Mouse (Mus musculus) embryonic facial prominence, embryonic 10.5 days (tissue): ENCODE measurements at regions not wholly inside any gene's neighbourhood (a gene's known extent, or its start where the extent isn't known, plus 50 kb on each side); places are given as distances from the start of the nearest gene placed in this dataset.

Experiments
- DNase-seq: peaks from one replicate; pipeline ENCODE4 v3.0.0-alpha.2; 2017; ENCODE audit warnings: low spot score
- H3K27ac ChIP-seq: fragments of 300-500 bp; sonication (generic); replicated peaks from 2 replicates; pipeline ENCODE4 v1.5.1; 2016; ENCODE audit warnings: mild to moderate bottlenecking
- H3K27me3 ChIP-seq: fragments of 300-500 bp; sonication (generic); replicated peaks from 2 replicates; pipeline ENCODE4 v1.6.1; 2016; ENCODE audit warnings: low read depth, mild to moderate bottlenecking; ENCODE audit not compliant: poor library complexity, severe bottlenecking
- H3K36me3 ChIP-seq: fragments of 300-500 bp; sonication (generic); replicated peaks from 2 replicates; pipeline ENCODE4 v1.6.1; 2016; ENCODE audit warnings: mild to moderate bottlenecking, moderate library complexity
- H3K4me1 ChIP-seq: fragments of 300-500 bp; sonication (generic); 2 replicates; pipeline ENCODE4 v1.6.1; 2016
- H3K4me3 ChIP-seq: fragments of 300-500 bp; sonication (generic); 2 replicates; pipeline ENCODE4 v1.5.1; 2016; ENCODE audit warnings: mild to moderate bottlenecking, moderate library complexity
- H3K9me3 ChIP-seq: fragments of 300-500 bp; sonication (generic); 2 replicates; pipeline ENCODE4 v1.6.1; 2016; ENCODE audit warnings: mild to moderate bottlenecking
- WGBS: fragments of 180-500 bp; shearing (Covaris S2); methylation state at CpG from one replicate; pipeline ENCODE4 v1.1.7; 2016; 5-methylcytosine and 5-hydroxymethylcytosine counted together

DNA sequence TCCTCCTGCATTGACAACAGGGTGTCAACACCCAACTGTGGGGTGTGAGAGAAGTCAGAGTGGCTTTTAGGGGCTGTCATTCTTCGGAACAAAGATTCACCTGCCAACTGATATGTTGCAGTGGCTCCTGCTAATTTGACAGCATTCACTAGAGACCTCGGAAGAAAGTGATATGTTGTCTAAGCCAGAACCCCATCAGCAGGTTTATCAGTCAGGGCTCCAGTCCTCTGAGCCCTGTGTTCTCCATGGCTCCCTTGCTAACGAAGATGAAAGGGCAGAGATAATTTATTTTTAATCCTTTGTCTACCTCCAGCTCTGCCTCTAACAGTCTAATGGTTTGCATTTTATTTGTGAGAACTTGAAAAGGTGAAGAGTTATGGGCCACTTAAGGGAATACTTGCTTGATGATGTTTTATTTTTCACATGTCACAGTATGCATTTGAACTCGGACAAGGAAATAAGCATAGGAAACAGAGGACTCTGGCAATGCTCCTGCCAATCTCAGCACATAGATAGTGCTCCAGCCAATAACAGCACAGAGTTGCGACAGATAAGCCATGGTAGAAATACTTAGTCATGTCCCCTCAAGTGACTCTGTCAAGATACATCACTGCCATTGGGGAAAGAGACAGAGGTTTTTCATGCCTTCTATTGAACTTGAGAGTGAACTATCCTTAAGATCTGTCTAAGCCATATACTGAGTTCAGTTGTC is 862.6 kb downstream of the Defb40 start:
- Histone ChIP-seq H3K27me3 (no peaks in the 10 kb centered on the region), H3K36me3 (no peaks in the 10 kb centered on the region), H3K27ac (no peak overlapping the region), H3K4me1 (no peaks in the 10 kb centered on the region), H3K4me3 (no peak overlapping the region), H3K9me3 (no peaks in the 10 kb centered on the region)
- WGBS, result 74% methylated on average over 5 of the region's 5 CpGs
- DNase-seq, result no peak

DNA sequence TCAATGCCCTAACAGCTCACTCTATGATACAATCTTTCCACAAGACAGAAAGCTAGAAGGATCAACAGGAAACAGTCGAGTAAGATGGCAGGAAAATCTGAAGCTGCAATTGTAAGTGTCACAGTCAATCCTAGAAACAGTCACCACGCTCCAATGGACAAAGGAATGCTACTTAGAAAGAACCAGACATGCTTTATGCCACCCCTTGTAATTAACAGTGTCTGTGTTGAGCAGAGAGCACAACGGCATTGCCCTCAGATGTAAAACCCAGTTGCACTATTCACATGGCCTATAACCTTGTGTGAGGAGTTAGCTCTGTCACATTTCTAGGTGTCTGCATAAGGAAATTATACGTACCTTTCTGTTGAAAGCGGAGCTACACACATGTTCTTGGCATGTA is 864.8 kb downstream of the Defb40 start:
- H3K4me1 ChIP-seq, result no peaks in the 10 kb centered on the region
- no peak overlapping the region for H3K27ac ChIP-seq
- DNase-seq, result no peak
- no peaks in the 10 kb centered on the region for H3K36me3 ChIP-seq
- H3K9me3 ChIP-seq, result no peaks in the 10 kb centered on the region
- WGBS, result 77% methylated on average over 5 of the region's 5 CpGs
- H3K27me3 ChIP-seq, result no peaks in the 10 kb centered on the region
- H3K4me3 ChIP-seq, result no peak overlapping the region

DNA sequence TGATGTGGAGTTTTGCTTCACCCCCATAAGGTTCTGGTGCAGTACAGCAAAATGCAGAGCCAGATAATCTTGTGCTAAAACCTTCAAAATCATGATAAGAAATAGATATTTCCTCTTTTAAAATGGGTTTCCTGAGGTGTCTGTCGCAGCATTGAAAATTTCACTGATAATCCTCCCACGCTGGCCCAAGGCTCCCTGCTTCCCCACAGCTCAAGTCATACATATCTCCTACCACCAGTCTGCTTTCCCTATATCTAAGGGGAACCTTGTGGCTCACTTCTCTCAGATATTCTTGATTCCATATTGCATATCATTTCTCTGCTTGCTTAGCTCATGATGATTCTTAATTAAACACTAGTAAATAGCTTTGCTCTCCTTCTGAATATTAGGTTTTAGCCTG is 868.6 kb downstream of the Defb40 start:
- Histone ChIP-seq H3K4me3 (no peak overlapping the region), H3K9me3 (no peaks in the 10 kb centered on the region), H3K27me3 (no peaks in the 10 kb centered on the region), H3K4me1 (no peaks in the 10 kb centered on the region), H3K36me3 (no peaks in the 10 kb centered on the region), H3K27ac (no peak overlapping the region)
- 93% methylated on average over 2 of the region's 2 CpGs for WGBS
- DNase-seq, result no peak

DNA sequence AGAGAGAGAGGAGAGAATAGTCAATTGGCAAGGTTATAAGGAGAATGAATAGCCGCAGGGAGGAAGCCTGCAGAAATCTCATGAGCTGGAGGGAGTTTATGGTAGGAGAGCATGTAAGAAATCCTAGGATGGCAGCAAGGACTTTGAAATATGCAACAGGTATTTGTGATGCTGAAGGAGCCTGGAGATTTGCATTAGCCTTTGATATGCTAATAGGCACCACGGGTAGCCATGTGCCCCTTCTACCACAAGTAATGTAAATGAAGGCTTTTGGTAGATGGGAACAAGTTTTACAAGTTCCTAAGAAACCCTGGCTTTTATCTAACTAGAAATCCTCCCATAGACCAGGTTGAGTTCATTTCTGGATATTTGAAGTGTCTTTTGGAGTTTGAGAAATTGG is 871.2 kb downstream of the Defb40 start:
- H3K27me3 ChIP-seq, result no peaks in the 10 kb centered on the region
- no peak overlapping the region for H3K4me3 ChIP-seq
- no peaks in the 10 kb centered on the region for H3K4me1 ChIP-seq
- no peak overlapping the region for H3K27ac ChIP-seq
- 48% methylated on average over 2 of the region's 2 CpGs for WGBS
- no peaks in the 10 kb centered on the region for H3K9me3 ChIP-seq
- H3K36me3 ChIP-seq, result no peaks in the 10 kb centered on the region
- DNase-seq, result no peak

DNA sequence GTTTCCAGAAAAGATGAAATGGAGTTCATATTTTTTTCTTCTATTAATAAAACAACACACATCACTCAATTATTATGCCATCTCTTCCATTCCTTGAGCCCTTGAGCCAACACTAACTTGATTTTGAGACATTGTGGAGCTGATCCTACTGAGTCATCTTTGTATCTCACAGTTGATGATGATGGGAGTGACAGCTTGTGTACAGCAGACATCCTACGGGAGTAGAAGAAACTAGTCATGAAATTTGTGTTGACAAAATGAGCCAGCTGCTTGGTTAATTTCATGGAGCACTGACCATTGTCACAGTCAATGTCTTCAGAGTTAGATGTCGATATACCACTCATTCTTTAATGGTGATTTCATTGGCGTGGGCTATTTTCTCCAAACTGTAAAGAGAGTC is 912.6 kb downstream of the Defb40 start:
- no peaks in the 10 kb centered on the region for H3K4me1 ChIP-seq
- H3K27me3 ChIP-seq, result no peaks in the 10 kb centered on the region
- H3K27ac ChIP-seq, result no peak overlapping the region
- WGBS, result 86% methylated on average over 3 of the region's 3 CpGs
- no peak for DNase-seq
- no peaks in the 10 kb centered on the region for H3K36me3 ChIP-seq
- H3K9me3 ChIP-seq, result no peaks in the 10 kb centered on the region
- no peak overlapping the region for H3K4me3 ChIP-seq

DNA sequence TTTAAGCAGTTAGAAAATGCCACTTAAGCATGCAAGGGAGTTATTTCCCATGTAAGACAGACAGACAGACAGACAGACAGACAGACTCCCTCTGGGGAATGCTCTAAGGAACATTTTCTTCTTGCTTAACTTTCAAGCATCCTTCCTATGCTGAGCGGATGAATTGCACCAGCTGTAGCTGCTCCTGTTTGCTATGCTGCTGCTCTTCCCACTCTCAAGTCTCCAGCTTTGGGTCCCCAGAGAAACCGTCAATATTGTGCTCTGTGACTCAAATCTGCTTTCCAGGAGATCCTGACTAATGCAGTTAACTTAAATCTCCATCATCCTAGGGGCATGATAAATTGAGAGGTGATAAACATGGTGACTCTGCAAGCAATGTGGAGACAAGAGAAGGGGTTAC is 918.5 kb downstream of the Defb40 start:
- no peaks in the 10 kb centered on the region for H3K4me1 ChIP-seq
- H3K4me3 ChIP-seq, result no peak overlapping the region
- H3K9me3 ChIP-seq, result no peaks in the 10 kb centered on the region
- no peak overlapping the region for H3K27ac ChIP-seq
- H3K27me3 ChIP-seq, result no peaks in the 10 kb centered on the region
- 82% methylated on average over 2 of the region's 2 CpGs for WGBS
- no peak for DNase-seq
- no peaks in the 10 kb centered on the region for H3K36me3 ChIP-seq

DNA sequence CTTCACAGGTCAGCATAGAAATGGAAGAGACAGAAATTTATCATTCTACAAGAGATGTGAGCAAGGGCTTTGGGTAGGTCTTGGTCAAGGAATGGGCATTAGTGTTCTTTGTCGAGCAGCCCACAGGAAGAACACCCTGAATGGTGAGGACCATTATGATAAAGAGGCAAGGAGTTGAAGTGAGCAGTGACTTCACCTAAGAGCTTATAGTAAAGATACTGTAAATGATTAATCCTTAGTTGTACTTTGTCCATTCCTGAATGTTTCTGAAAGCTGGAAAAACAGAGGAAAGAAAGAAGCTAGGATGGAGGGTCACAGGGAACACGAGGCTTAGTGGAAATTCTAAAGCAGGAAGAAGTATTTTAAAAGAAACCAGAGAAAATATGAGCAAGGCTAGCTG is 956.9 kb downstream of the Defb40 start:
- WGBS, result 69% methylated on average over 2 of the region's 2 CpGs
- DNase-seq, result no peak
- Histone ChIP-seq H3K4me1 (no peaks in the 10 kb centered on the region), H3K4me3 (no peak overlapping the region), H3K27me3 (no peaks in the 10 kb centered on the region), H3K36me3 (no peaks in the 10 kb centered on the region), H3K27ac (no peak overlapping the region), H3K9me3 (no peaks in the 10 kb centered on the region)

DNA sequence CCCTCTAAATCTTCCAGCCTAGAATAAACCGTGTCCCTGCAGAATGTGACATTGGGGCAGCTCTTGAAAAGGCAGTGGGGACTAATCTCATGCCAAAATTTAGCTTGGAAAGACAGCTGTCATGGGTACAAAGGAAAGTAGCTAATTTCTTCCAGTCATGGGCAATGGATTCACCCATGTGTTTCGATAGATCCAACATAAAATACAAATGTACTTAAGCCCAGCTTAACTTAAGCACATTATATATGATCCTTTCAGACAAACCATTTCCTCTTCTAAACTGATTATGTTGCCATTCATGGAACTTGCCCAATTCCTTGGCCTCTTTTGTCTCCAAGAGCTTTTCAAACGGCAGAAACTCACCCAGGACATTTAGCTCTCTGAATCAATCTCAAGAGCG is 970.5 kb downstream of the Defb40 start:
- no peak for DNase-seq
- H3K4me1 ChIP-seq, result no peaks in the 10 kb centered on the region
- no peak overlapping the region for H3K27ac ChIP-seq
- H3K4me3 ChIP-seq, result no peak overlapping the region
- H3K36me3 ChIP-seq, result no peaks in the 10 kb centered on the region
- WGBS, result 78% methylated on average over 4 of the region's 4 CpGs
- no peaks in the 10 kb centered on the region for H3K9me3 ChIP-seq
- H3K27me3 ChIP-seq, result no peaks in the 10 kb centered on the region

DNA sequence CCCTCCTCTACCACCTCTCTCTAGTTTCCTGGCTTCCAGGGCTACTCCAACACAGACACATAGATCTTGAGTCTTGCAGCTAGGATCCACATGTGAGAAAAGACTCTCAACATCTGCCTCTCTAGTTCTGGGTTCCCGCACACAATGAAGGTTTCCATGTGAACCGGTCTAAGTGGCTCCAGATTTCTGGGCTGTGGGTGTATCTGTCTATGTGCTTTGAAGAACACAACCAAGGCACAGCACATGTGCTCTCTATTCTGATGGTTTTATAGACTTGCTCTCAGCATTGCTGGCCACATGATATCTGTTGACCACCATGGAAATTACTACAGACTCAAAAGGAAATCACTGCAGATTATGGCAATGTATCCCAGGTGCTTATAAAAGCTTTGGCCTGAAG is 972.4 kb downstream of the Defb40 start:
- Histone ChIP-seq H3K27me3 (no peaks in the 10 kb centered on the region), H3K4me1 (no peaks in the 10 kb centered on the region), H3K27ac (no peak overlapping the region), H3K4me3 (no peak overlapping the region), H3K36me3 (no peaks in the 10 kb centered on the region), H3K9me3 (no peaks in the 10 kb centered on the region)
- DNase-seq, result peak; percentile 10
- 75% methylated on average over 2 of the region's 2 CpGs for WGBS

DNA sequence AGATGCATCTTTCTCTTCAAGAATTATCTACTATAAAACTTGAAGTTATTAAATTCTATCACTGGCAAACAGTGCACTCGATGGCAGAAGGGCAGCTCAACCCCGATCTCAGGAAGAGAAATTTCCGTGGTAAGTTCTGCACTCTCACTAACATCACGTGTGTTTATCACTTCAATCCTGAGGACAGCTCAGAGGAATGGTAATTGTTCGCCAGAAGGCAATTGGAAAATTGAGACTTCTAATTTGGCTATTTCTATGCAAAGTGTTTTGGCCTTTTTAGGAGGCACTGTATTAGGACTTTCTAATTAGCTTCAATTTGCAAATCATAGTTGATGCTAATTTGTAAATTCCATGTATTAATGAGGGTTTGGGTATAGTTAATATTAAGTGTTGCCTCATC is 977.3 kb downstream of the Defb40 start:
- no peaks in the 10 kb centered on the region for H3K9me3 ChIP-seq
- no peaks in the 10 kb centered on the region for H3K36me3 ChIP-seq
- no peaks in the 10 kb centered on the region for H3K4me1 ChIP-seq
- H3K27ac ChIP-seq, result no peak overlapping the region
- 85% methylated on average over 5 of the region's 5 CpGs for WGBS
- no peaks in the 10 kb centered on the region for H3K27me3 ChIP-seq
- H3K4me3 ChIP-seq, result no peak overlapping the region
- DNase-seq, result no peak

DNA sequence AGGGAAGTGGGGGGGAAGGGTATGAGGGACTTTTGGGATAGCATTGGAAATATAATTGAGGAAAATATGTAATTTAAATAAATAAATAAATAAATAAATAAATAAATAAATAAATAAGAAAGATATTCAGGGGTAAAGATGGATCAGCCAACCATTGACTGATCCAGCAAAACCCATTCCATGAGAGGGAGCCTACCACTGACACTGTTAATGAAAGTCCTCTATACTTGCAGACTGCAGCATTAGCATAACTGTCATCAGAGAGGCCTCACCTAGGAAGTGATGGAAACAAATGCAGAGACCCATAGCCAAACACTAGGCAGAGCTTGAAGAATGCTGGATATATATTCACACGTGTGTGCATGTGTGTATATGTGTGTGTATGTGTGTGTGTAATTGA is 993.3 kb downstream of the Defb40 start:
- no peaks in the 10 kb centered on the region for H3K36me3 ChIP-seq
- H3K9me3 ChIP-seq, result no peaks in the 10 kb centered on the region
- H3K27ac ChIP-seq, result no peak overlapping the region
- H3K4me1 ChIP-seq, result no peaks in the 10 kb centered on the region
- WGBS, result 89% methylated on average over 1 of the region's 1 CpGs
- no peaks in the 10 kb centered on the region for H3K27me3 ChIP-seq
- no peak for DNase-seq
- H3K4me3 ChIP-seq, result no peak overlapping the region

DNA sequence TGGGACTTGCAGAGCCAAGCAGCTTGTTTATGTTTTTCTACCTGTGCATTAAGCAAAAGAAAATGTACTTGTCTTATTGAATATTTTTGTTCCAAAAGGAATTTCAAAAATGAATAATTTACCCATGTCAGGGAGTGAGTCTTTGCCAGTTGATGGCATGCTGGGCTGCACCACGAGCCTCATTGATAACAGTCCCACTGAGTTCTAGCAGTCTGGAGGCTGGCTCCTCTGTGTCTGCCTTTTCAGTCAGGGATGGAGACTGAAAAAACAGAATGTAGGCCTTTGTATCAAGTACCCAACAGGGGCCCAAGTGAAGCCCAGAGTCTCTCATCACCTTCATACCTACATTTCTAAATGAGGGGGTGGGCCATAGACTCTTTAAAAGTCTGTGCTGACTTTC is 1029.2 kb downstream of the Defb40 start:
- Histone ChIP-seq H3K4me3 (no peak overlapping the region), H3K27ac (no peak overlapping the region), H3K4me1 (no peaks in the 10 kb centered on the region), H3K27me3 (no peaks in the 10 kb centered on the region), H3K9me3 (no peaks in the 10 kb centered on the region), H3K36me3 (no peaks in the 10 kb centered on the region)
- no peak for DNase-seq
- 56% methylated on average over 1 of the region's 1 CpGs for WGBS

DNA sequence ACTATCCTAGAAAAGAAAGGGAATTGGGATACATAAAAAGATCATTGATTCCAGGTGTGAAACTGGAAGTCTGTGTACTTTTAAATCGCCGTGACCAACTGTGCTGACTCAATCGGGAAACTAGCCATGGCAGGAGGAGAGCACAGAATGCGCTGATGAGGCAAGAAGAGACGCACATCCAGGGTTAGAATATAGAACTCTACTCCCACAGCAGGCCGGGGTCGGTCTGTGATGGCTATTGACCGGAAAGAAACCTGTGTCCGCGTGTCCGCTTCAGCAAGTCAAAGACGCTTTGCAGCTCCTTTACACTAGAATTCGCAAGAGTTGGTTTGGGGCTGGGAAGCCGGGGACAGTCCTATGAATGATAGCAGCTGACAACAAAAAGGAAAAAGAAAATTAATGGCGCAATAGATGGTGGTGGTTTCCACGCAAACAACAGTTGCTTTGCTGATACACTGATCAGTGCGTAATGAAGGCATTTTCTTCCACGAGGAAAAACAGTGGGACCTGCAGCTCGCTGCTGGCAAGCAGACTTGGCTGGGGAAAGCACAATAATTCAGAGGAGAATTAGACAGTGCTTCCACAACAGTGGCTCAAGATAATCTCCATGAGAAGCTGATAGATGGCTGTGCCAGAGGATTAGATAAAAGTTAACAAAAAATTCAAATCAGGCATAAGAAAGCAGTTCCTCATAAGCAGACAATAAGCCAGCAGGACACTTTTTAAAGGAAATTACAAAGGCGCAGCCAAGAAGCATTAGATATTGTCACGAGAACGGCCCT is 1029.8 kb downstream of the Defb40 start:
- no peaks in the 10 kb centered on the region for H3K36me3 ChIP-seq
- no peak overlapping the region for H3K27ac ChIP-seq
- H3K4me1 ChIP-seq, result no peaks in the 10 kb centered on the region
- no peaks in the 10 kb centered on the region for H3K9me3 ChIP-seq
- no peaks in the 10 kb centered on the region for H3K27me3 ChIP-seq
- DNase-seq, result no peak
- WGBS, result 85% methylated on average over 22 of the region's 22 CpGs
- no peak overlapping the region for H3K4me3 ChIP-seq
